ENCODE assay signal across 10 mouse cellular contexts in the genomic region with DNA sequence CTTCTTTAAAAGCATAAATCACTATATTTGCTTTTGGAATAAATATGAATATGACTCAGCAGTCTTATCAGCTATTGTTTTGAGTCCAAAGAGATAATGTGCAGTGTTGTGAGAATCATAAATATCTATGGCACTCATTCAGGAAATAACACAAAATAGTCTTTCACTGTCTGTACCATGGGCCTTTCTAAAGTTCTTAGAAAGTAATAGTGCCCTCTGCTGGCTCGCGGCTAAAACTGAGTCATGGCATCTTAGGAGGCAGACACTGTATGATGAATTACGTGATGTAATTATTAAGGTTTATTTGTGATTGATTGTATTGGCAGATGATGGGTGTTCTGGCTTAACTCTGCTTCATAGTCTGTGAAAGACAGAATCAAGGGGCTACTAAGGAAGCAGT. TPM values are rescaled to one million over a fixed set of nuclear protein-coding genes. Genes with fewer than 3 reads are reported as not detected.
DNase-seq lines count a peak whose midpoint lies in the region; ATAC-seq and TF ChIP-seq lines count a peak whose summit lies in the region.
"Had no signal": no experiment of that assay in that cellular context is flagged by ENCODE, and none has a peak within 500 bp of the region (broad histone marks: within the 10 kb centered on the region; RNA-seq: fewer than 3 reads in every experiment).

No protein-coding gene starts in this region.

- WGBS in forebrain, postnatal 0 days: 6% methylated on average over 3 of the region's 3 CpGs
- WGBS in limb, embryonic 10.5 days: 22% methylated on average over 3 of the region's 3 CpGs

- no peaks in the 10 kb centered on the region for H3K36me3 ChIP-seq in forebrain, postnatal 0 days (ENCODE audit: insufficient read depth)
- H3K36me3 ChIP-seq in limb, embryonic 10.5 days: no peaks in the 10 kb centered on the region
- H3K36me3 ChIP-seq: embryonic facial prominence, embryonic 13.5 days had no signal

- no peak overlapping the region for H3K4me3 ChIP-seq in forebrain, postnatal 0 days (ENCODE audit: low read depth, low read length)
- no peak overlapping the region for H3K4me3 ChIP-seq in limb, embryonic 10.5 days
- H3K4me3 ChIP-seq: embryonic facial prominence, embryonic 13.5 days had no signal

- DNase-seq in urinary bladder, postnatal 14 days (ENCODE audit: low spot score): peak; percentile 46
- DNase-seq in urinary bladder, postnatal 4 days (ENCODE audit: low spot score in 2 of 2): no peak
- peak; percentile 40 for DNase-seq in cerebellum, adult 11-12 months
- DNase-seq in forebrain, postnatal 0 days: peak; percentile 71
- peak; percentile 37 for DNase-seq in kidney, adult 18-20 months
- DNase-seq in limb, embryonic 10.5 days (ENCODE audit: low spot score): peak; percentile 36
- DNase-seq in natural killer cell, adult 2 months (ENCODE audit: low spot score in 2 of 2): peak; percentile 18 to 23
- no peak for DNase-seq in yolk sac, embryonic 10.5 days (ENCODE audit: low spot score)

- H3K4me2 ChIP-seq in forebrain, postnatal 0 days (ENCODE audit: low read depth): no peak overlapping the region
- H3K4me2 ChIP-seq: embryonic facial prominence, embryonic 13.5 days had no signal

- peak; percentile 79 for TF ChIP-seq CTCF in forebrain, postnatal 0 days (IDR thresholded peaks at IDR 0.05; ENCODE audit: low read depth)

- ATAC-seq in forebrain, postnatal 0 days: peak; percentile 76

- H3K27ac ChIP-seq in forebrain, postnatal 0 days (ENCODE audit: low read depth, low read length): no peak overlapping the region
- H3K27ac ChIP-seq in limb, embryonic 10.5 days: no peak overlapping the region
- H3K27ac ChIP-seq: embryonic facial prominence, embryonic 13.5 days; macrophage had no signal

- H3K9me3 ChIP-seq in forebrain, postnatal 0 days (ENCODE audit: low read length): no peaks in the 10 kb centered on the region
- H3K9me3 ChIP-seq in limb, embryonic 10.5 days (replicated peaks): no peaks in the 10 kb centered on the region
- H3K9me3 ChIP-seq: embryonic facial prominence, embryonic 13.5 days had no signal

- H3K9ac ChIP-seq in forebrain, postnatal 0 days: no peak overlapping the region
- H3K9ac ChIP-seq: embryonic facial prominence, embryonic 13.5 days had no signal

- no peaks in the 10 kb centered on the region for H3K27me3 ChIP-seq in forebrain, postnatal 0 days (ENCODE audit: insufficient read depth, low read length)
- H3K27me3 ChIP-seq in limb, embryonic 10.5 days (ENCODE audit: low read depth, poor library complexity, severe bottlenecking): no peaks in the 10 kb centered on the region
- H3K27me3 ChIP-seq: embryonic facial prominence, embryonic 13.5 days had no signal

- H3K4me1 ChIP-seq in forebrain, postnatal 0 days (ENCODE audit: insufficient read depth): no peaks in the 10 kb centered on the region
- no peaks in the 10 kb centered on the region for H3K4me1 ChIP-seq in limb, embryonic 10.5 days
- H3K4me1 ChIP-seq: embryonic facial prominence, embryonic 13.5 days had no signal

RNA-seq across cellular contexts. Expression of gene Gprin3, which starts 57.5 kb away (rescaled TPM):
- 16.8 and 22.7 TPM in 2 replicates for total RNA-seq in forebrain, postnatal 0 days (2014; rRNA removed)
- 4.2 and 8.8 TPM in 2 replicates for polyA plus RNA-seq in forebrain, postnatal 0 days (2015; fragmentation: Nextera tagmentation; extraction: Ambion mirVana)
- 0.05 and 0.30 TPM in 2 replicates for polyA plus RNA-seq in limb, embryonic 10.5 days (2016; fragmentation: Nextera tagmentation; extraction: Ambion mirVana)
- polyA plus RNA-seq: macrophage had no signal

Comparison
In these comparisons a context has a peak if more than half of its experiments do, and no peak if none do; other contexts are left out.
1. DNase-seq: peak in urinary bladder, postnatal 14 days (single experiment), cerebellum, adult 11-12 months (single experiment), forebrain, postnatal 0 days (single experiment), kidney, adult 18-20 months (single experiment), limb, embryonic 10.5 days (single experiment) and natural killer cell, adult 2 months (2 of 2); none in urinary bladder, postnatal 4 days (0 of 2) and yolk sac, embryonic 10.5 days (single experiment).